Mouse (Mus musculus) liver, postnatal 0 days (tissue): Measurements from ENCODE around the gene Plekho1.

Source experiments
- CTCF ChIP-seq: sonication (generic); IDR thresholded peaks from 2 replicates; pipeline ENCODE4 v1.5.1; 2016; ENCODE audit warnings: antibody characterized with exemption, low read depth
- EP300 ChIP-seq: IDR thresholded peaks from 2 replicates; pipeline ENCODE4 v1.6.1; 2016; ENCODE audit warnings: antibody characterized with exemption, low read depth, mild to moderate bottlenecking

- no peak for TF ChIP-seq EP300
- TF ChIP-seq CTCF = no peak
Observed at GRCm38 (mm10) chr3:95980276-95980970, 15.4 kb downstream of the Plekho1 start.
